Mouse (Mus musculus) heart, adult 2 months (tissue): ENCODE measurements around the gene Dcaf17.

Source experiments
- CTCF ChIP-seq: fragments of 200-600 bp; IDR thresholded peaks from 2 replicates; pipeline ENCODE4 v1.8.1; 2022; ENCODE audit warnings: antibody characterized with exemption, mild to moderate bottlenecking, moderate library complexity
- EP300 ChIP-seq: fragments of 200-500 bp; IDR thresholded peaks from 2 replicates; pipeline ENCODE4 v1.6.1; 2011; ENCODE audit warnings: low read depth, low read length, control low read depth; ENCODE audit not compliant: insufficient read depth
- POLR2A ChIP-seq: fragments of 200-500 bp; IDR thresholded peaks from 2 replicates; pipeline ENCODE4 v1.6.1; 2011; ENCODE audit warnings: mild to moderate bottlenecking, low read depth, low read length, control low read depth; ENCODE audit not compliant: insufficient read depth

- TF ChIP-seq POLR2A: no peak
- TF ChIP-seq CTCF: no peak
- no peak for TF ChIP-seq EP300
Observed at GRCm38 (mm10) chr2:71073828-71074227, 18.7 kb downstream of the Dcaf17 start.
